Mouse (Mus musculus) c-Kit-positive CD71-negative TER-119-negative erythroid progenitor cells, embryonic 14.5 days (primary cell): ENCODE data around the gene Kctd13.

Experiments
- DNase-seq: peaks from one replicate; pipeline ENCODE4 v3.0.0-alpha.2; 2013; ENCODE audit warnings: low read depth

Gene Kctd13

DNA sequence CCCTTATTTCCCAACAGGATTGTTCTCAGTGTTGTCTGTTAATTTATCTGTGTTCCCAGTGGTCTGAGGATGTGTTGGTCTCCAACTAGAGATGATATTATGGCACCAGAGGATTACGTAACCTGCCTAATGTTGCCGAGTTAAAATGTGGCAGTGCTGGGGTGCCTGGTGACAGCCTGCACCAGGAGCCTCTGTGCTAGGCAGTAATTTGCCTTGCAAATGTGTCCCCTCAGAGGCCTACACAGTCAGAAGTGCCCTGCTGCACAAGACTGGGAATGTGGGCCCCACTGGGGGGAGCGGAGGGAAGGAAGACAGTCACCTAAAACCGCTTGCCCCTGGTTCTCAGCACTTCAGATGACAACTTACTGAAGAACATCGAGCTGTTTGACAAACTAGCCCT is 13.1 kb downstream of the Kctd13 start:
- no peak for DNase-seq

DNA sequence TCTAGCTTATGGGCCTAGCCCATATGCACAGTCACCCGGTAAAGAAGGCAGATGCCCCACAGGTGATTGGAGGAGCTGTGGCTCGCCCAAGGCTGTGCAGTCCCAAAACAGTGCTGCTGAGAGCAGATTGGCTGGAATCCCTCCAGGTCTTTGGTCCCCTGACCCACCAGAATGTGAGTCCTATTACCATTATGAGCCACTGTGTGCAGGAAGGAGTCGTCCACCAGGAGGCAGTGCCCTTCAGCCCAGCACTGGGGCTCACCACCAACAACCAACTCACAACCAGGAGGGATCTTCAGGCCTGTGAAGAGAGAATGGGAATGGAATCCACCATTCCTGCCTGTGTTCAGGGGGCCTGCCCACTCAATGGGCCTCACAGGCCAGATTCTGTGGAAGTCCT is 17.9 kb downstream of the Kctd13 start:
- DNase-seq, result no peak

DNA sequence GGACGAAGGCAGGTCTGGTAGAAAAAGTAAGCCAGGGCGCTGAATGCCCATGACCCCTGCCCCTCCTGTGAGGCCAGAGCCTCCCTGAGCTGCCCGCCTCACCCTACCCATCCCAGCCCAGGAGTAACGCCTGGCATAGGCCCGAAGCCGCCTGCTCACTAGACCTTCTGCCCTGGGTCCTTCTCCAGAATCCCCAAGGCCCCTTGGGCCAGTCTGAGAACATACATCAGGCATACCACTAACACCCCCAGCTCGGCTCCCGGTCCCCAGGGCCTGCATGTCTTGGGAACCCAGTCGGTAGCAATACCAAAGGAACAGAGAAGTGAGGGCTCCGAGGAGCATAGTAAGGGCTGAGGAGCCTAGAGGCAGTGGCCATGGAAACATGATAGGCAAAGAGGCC is 19.9 kb downstream of the Kctd13 start:
- DNase-seq, result no peak

DNA sequence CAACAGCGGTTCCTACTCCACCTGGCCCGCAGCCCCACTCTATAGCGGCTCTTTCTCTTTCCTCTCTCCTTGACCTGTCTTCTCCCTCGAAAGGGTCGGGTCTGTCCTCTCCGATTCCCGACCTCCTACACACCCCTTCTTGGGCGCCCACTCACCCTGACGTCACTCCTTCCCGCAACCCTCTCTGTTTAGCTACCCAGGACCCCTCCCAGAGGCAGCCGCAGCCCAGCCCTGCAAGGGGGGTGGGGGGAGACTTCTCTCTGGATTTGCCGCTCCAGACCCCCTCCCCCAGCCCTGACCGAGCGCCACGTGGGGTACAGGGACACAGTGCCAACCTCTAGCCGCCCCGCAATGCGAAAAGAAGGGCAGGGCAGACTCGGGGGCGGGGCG is 20.7 kb downstream of the Kctd13 start, which contains the start of gene Asphd1:
Gene Asphd1 (minus strand): TSS at position 180 of the 390 bp plus-strand sequence.
- no peak for DNase-seq

DNA sequence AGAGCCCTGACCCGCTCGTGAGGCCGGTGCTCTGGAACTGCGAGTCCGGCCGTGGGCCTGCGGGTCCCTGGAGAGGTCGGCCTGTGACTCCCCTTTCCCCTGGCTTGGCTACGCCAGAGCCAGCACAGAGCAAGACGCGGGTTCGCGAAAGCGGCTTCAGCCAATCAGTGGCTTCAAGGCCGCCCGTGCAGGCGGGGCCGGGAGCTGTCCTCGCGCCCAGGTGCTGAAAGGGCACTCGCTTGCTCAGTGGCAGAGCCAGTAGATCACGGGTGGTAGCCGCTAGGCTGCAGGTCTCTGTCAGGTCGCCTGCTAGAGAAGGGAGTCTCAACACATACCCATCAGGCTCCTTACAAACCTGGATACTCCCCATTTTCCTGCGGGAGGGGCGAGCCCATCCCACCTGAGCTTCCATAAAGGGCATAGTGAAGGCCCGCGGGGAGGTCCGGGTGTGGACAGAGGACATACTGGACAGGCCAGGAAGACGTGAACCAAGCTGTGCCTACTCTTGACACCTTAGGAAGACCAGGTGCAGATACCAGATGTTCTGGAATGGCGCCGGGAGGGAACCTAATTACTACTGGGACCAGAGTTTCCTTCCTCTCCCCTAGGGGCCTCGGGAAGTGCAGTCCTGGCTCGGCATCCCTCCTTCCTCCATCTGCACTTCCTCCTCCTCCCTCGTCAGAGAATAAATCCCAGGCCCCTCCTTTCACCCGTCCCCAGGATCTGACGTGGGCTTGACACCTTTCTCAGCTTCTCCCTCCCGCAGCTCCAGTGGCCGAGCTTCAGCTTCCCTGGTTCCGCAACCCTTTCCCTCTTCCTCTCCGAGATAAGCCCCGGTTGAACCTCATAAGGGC is 21.3 kb downstream of the Kctd13 start, which contains the start of gene Sez6l2:
Gene Sez6l2 (plus strand): TSS at position 771 of the 854 bp plus-strand sequence.
- DNase-seq, result peak; percentile 83

DNA sequence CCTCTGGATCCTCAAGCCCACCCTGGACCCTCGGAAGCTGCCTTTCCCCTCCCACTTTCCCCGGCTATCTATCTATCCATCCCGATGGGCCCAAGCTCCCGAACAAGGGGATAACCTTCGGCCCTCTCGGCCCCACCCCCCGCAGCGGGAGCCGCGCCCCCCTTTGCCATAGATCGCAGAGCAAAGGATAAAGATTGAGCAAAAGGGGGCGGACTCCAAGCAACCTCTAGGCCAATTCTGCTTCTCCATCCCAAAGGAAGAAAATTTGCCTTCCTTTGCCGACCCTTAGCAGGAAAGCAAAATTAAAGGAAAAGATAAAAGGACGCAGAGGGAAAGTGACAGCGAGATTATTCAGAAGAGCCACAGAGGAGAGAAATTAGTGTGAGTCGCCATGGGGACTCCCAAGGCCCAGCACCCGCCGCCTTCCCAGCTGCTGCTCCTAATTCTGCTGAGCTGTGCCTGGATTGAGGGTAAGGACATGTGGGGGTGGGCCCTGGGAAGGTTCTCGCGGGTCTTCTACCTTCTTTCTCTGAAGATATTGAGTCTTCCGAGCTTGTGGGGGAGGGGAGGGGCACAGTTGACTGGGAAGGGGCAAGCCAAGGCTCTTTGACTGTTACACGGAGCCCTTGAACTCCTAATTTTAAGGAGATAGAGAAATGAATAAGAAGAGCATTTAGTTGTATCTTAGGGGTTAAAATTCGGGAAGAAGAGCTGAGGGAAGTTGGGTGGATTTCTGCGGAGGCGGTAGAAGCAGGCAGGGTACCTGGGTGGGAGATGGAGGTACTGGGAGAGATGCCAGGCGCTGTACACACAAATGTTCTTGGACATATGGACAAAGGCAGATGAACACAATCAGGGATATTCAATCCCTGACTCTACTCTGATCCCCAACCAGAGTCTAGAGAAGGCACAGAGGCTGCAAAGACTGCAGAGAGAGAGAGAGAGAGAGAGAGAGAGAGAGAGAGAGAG is 22.3 kb downstream of the Kctd13 start:
- DNase-seq, result no peak

DNA sequence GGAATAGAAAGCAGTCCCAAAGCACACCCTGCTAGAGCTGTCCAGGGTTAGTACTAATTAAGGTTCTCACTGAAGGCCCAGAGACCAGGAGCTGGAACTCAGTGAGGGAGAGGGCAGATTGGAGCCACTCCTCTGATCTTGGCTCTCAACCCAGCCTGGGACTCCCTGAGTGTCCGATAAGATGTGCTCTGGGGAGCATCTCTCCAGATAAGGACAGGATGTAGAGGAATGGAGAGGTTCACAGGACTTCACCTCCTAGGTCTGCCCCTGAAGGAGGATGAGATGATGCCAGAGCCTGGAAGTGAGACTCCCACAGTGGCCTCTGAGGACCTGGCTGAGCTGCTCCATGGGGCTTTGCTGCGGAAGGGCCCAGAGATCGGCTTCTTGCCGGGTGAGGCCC is 23.1 kb downstream of the Kctd13 start:
- DNase-seq, result no peak

DNA sequence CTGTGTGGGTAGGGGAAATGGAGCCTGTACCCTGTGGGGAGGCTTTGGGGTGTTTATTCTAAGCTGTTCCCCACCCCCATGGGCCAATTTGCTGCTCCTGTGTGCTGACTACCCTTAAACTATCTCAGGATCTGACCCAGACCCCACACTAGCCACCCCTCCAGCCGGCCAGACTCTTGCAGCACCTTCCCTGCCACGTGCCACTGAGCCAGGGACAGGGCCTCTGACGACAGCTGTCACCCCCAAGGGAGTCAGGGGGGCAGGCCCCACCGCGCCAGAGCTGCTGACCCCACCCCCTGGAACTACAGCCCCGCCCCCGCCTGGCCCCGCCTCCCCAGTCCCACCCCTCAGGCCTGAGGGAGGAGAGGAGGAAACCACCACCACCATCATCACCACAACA is 24.0 kb downstream of the Kctd13 start:
- no peak for DNase-seq

DNA sequence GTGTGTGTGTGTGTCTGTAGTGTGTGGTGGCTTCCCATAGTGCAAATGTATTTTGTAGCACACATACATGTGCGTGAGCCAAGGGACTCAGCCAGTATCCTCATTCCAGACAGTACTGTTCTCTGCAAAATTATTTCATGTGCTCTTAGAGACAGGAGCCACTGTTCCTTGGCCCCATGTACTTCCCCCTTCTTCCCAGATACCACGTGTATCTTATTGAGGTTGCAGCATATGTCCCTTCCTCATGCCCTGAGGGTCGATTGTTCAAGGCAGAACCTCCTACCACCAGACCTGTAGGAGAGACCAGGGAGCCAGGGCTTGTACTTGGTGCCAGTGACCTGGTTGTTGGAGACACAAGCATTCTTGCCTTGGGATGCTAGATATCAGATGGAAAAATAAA is 26.4 kb downstream of the Kctd13 start:
- no peak for DNase-seq

DNA sequence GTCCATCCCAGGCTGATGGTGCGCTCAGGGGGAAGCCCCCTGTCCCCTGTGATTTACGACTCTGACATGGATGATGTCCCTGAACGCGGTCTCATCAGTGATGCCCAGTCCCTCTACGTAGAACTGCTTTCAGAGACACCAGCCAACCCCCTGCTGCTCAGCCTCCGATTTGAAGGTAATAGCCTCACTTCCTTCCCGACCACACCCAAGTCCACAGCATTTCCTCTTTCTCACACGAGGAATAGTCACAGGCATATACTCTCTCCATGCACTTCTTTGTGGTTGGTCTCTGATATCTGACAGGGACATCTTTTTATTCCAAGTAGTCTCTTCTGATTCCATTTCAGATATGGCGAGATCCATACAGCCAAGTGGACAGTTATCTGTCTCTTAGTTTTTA is 31.1 kb downstream of the Kctd13 start:
- DNase-seq, result no peak

DNA sequence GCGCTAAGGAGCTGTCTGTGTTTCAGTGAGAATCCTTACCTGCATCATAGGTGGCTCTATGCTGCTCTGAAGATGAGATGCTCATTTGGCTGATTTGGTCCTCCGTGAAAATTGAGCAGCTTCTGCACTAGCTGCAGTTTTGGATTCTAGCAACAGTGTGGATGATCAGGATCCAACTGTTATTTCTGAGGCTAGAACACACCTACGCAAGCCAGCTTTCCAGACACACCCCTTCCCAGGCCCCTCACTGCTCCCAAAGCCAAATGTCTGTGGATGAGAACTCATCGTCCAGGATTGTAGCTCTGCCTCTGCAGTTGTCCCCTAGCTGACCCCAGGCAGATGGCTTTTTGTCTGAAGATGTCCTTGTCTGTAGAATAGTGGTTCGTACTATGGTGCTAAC is 32.4 kb downstream of the Kctd13 start:
- DNase-seq, result no peak

DNA sequence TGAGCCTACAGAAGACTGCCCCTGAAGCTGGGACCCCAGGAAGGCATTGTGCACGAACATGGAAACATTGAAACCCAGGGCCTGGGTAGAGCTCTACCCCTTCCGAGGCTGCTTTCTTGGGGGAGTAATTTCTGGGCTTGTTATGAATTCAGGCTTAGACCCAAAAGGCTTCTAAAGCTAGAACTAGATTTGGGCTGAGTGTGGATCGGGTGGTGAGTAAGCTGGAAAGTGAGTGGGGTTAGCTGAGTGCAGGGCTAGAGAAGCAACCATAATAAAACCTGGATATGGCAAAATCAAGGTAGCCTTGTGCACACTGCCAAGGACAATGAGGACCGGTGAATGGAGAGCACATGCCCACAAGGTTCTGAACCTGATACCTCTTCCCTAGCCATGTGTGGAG is 33.3 kb downstream of the Kctd13 start:
- no peak for DNase-seq

DNA sequence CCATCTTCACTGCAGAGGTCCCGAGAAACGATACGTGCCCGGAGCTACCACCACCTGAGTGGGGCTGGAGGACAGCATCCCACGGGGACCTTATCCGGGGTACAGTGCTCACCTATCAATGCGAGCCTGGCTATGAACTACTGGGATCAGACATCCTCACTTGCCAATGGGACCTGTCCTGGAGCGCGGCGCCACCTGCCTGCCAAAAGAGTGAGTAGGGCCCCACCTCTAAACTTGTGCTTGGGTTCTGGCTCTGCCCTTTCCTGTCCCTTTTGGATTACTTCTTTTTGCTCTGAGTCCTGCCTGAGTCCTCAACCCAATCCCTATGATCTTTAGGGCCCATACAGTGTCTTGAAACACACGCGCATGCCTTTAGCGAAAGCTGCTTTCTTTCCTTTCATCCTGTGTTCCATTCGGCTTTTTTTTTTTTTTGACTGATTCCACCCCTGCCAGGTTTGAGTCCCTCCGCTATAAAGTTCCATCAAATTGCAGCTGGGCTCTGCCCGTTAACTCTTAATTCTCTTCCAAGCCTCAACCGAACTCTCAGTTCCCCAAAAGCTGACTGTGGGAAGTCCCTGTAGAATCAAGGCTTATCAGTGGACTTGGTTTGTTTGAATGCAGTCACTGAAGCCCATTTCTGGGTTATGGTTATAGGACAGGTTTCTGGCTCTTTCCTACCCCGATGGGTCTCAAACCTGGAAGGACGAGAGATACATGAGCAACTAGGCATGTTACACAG is 35.0 kb downstream of the Kctd13 start:
- no peak for DNase-seq

DNA sequence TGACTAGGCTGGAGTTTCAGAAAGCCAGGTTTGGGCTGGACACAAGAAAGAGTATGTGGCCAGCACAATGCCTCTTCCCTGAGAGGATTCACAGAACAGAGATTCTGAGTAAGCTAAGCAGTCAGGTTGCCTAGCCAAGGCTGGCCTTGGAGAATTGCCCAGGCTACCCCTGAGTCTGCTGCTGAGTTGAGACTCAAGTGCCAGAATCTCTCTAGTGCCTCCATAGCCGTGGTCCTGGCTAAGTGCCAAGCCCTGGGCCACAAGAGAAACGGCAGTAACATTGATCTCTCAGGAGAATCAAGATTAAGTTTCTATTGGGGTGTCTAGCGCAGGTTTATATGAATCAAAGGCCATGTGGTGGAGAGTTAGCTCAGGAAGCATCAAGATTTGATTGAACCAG is 36.9 kb downstream of the Kctd13 start:
- no peak for DNase-seq

DNA sequence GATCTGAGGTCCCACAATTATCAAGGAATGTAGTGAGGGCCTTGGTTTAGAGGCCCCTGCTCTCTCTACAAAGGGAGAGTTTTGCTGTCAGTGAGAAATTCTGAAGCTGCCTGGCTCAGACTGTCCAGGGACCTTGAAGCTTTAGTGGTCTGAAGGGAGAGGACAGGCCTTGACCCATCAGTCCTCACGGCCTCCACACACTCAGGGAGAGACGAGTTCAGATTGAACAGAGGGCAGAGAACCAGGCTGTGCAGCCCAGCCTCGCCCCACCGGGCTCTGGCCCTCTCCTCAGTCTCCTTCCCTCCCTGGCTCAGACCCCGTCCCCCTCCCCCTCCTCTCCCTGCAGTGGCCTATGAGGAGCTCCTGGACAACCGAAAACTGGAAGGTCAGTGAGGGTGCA is 38.7 kb downstream of the Kctd13 start:
- no peak for DNase-seq

DNA sequence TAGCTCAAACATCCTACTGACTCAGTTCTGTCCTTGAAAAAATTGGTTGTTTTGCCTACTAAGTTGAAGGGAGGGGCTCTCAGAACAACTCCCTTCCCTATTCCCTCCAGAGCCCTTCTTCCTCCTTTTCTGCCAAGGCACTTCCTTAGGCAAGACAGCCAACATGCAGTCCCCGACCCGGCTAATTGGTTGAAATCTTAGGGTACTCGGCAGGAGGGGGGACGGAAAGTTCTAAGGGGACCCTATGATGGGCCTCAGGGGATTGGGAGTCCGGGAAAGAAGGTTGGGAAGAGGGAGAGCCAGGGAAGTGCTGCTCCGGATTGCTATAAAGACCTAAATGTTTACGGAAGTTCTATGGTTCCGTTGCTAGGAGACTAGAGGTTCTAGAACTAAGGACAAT is 46.8 kb downstream of the Kctd13 start:
- no peak for DNase-seq

DNA sequence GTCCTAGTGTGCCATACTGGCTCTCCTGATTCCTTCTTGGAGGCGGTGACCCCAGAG is 47.0 kb downstream of the Kctd13 start, which contains the start of gene Cdipt:
Gene Cdipt (plus strand): TSS at position 22 of the 57 bp plus-strand sequence.
- no peak for DNase-seq

DNA sequence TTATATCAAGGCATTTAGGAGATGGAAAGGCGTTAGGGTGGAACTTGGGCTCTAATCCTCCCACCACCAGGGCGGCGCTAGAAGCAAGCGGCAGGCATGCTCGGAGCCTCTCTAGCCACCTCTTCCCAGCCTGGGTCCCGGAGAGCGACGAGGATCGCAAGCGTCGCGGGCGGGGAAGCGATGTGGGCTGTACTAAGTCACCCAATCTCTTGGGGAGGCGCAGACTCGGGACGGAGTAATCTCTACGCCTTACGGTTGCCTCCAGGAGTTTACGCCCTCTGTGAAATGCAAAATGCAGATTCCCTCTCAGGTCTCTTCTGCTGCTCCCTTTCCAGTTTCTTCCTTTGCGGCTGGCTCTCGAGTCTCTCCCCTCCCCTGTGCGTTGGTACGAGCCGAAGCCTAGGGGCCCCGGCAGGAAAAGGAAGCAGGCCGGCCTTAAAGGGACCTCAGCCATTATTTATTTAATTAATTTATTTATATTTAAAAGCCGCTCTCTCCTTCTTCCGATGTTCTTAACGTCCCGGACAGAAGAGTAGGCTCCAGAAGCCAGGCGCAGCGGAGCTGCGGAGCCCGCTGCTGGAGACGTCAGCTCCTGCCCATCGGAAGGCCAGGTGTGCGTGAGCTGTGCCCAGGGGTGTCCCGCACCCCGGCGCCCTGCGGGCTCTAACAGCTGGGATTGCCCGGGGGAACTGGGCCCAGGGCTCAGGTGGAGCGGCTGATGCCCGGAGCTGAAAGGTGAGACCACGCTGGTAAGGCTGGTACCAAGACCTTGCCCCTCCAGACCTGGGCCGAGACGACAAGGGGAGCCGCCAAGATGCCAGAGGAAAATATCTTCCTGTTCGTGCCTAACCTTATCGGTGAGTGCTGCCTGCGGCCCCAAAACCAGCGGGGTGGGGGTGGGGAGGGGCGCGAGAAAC is 47.5 kb downstream of the Kctd13 start, which contains the start of gene Cdiptos:
Gene Cdiptos (minus strand): TSS at position 149 of the 917 bp plus-strand sequence.
- DNase-seq, result peak; percentile 98

DNA sequence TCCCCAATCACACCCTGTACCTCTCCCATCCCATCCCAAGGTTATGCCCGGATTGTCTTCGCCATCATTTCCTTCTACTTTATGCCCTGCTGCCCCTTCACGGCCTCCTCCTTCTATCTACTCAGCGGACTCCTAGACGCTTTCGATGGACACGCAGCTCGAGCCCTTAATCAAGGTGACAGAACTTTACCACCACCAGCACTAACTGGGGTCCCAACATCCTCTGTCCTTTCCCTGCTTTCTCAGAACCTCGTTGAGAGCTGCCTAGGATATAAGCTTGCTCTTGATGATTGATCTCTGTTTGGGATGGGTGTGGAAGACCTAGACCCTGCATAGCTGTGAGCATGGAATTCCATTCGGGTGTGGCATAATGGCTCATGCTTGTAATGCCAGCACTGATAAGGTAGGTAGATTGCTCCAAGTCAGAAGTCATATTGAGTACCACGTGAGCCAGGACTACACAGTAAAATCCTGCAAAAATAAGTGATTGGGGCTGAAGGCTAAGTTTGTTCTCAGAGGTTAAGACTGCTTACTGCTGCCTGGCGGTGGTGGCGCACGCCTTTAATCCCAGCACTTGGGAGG is 48.3 kb downstream of the Kctd13 start:
- DNase-seq, result no peak

DNA sequence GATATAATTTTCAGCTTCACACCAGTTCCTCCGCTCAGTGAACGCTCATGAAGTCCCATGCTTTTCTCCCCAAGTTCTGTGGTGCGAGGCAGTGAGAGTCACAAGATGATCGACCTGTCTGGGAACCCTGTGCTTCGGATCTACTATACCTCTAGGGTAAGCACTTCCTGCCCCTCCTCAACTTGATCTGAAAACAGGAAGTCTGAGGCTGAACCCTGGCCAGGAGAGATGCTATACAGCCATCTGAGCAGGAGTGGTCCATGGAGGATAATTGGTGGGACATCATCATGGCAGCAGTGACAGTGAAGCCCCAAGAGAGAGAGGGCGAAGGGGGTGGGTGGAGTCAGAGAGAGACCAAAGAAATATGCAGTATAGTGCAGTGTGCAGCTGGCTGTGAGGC is 50.2 kb downstream of the Kctd13 start:
- DNase-seq, result no peak

DNA sequence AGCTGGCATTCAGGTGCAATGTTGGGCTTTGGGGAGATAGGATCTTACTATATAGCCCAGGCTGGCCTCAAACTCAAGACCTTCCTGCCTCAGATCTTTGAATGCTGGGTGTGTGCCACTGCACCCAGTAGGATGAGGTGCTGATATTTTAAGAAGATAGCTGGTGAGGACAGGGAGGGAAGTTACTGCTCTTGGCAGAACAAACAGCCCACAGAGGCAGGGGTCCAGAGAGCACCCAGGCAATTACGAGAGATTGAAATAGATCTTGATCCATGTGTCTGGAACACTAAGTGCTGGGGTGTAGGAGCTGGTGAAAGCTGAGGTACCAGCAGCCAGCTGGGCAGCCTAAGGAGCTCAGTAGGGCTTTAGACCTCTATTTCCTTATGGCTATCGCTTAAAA is 52.9 kb downstream of the Kctd13 start:
- no peak for DNase-seq
